Mouse (Mus musculus) CH12.LX (cell line): ENCODE measurements around the gene Gpr107.

Experiments used
- CTCF ChIP-seq, 2 experiments: IDR thresholded peaks in 1 of 2; conservative IDR thresholded peaks in 1 of 2; 2 replicates each; pipeline ENCODE4 v1.5.1; 2011 to 2012; ENCODE audit warnings: low read depth in 2 of 2, low read length in 2 of 2, improper control_type of control experiment in 1 of 2, inconsistent platforms in 1 of 2, mild to moderate bottlenecking in 1 of 2, moderate library complexity in 1 of 2
- EP300 ChIP-seq: IDR thresholded peaks from 2 replicates; pipeline ENCODE4 v1.6.1; 2011; ENCODE audit warnings: low read length, improper control_type of control experiment
- ETS1 ChIP-seq: conservative IDR thresholded peaks from 2 replicates; pipeline ENCODE4 v1.6.1; 2012; ENCODE audit warnings: low read depth, mild to moderate bottlenecking, inconsistent platforms, low read length, improper control_type of control experiment, moderate library complexity
- HCFC1 ChIP-seq: IDR thresholded peaks from 2 replicates; pipeline ENCODE4 v1.6.1; 2012; ENCODE audit warnings: low read depth, mild to moderate bottlenecking, inconsistent platforms, low read length, improper control_type of control experiment
- MYC ChIP-seq: IDR thresholded peaks from 2 replicates; pipeline ENCODE4 v1.6.1; 2011; ENCODE audit warnings: low read depth, mild to moderate bottlenecking, improper control_type of control experiment, low read length
- POLR2A ChIP-seq: IDR thresholded peaks from 2 replicates; pipeline ENCODE4 v1.6.1; 2011; ENCODE audit warnings: low read depth, mild to moderate bottlenecking, improper control_type of control experiment, low read length
- POLR2AphosphoS2 ChIP-seq: IDR thresholded peaks from 2 replicates; pipeline ENCODE4 v1.6.1; 2011; ENCODE audit warnings: low read depth, low read length, improper control_type of control experiment
- USF1 ChIP-seq: IDR thresholded peaks from 2 replicates; pipeline ENCODE4 v1.6.1; 2014; ENCODE audit warnings: low read depth, mild to moderate bottlenecking, inconsistent platforms, low read length, improper control_type of control experiment
- ZNF384 ChIP-seq: IDR thresholded peaks from 2 replicates; pipeline ENCODE4 v1.6.1; 2012; ENCODE audit warnings: low read depth, low read length, improper control_type of control experiment, inconsistent platforms

DNA sequence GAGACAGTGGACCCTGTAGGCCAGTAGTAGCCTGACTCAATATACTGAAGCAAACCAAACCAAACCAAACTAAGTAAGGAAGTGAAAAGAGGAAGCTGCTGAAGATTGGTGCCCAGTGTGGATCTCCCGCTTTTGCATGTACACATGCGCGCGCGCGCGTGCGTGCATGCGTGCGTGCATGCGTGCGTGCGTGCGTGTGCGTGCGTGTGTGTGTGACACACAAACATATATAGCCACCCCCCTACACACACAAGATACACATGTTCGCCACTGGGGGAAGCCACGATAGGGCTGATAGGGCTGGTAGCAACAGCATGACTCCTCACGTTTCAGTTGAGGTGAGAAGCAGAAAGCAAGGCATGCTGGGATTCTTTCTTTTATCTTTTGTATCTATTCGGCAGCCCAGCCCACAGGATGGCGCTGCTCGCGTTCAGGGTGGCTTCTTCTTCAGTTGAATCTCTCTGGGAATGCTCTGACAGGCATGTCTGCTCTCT is 87.1 kb downstream of the Gpr107 start:
- peak; percentile 89 for TF ChIP-seq POLR2A
- TF ChIP-seq CTCF (conservative IDR thresholded peaks at IDR 0.05 in 1 of 2, IDR thresholded peaks at IDR 0.05 in 1 of 2; ENCODE audit: low read depth in 2 of 2, low read length in 2 of 2) = peak in 1 of 2 experiments; percentile 57; a peak in 2 of 4 replicates
- peak; percentile 73 for TF ChIP-seq EP300
- TF ChIP-seq ETS1 = peak; percentile 65; the same call in 1 of the 2 replicates
- TF ChIP-seq ZNF384 = no peak
- 0 out of 2 replicates have a peak, but pooled peaks have one; percentile 42 for TF ChIP-seq MYC
- TF ChIP-seq HCFC1 = peak; percentile 63
- peak; percentile 70; the same call in 1 of the 2 replicates for TF ChIP-seq POLR2AphosphoS2
- TF ChIP-seq USF1 = no peak
